Mouse (Mus musculus) lung, embryonic 16.5 days (tissue): ENCODE results near the gene Gtpbp1. TPM values are rescaled to one million over a fixed set of nuclear protein-coding genes. Genes with fewer than 3 reads are reported as not detected.

Experiments
- ATAC-seq: fragments of 200-750 bp; cut with Nextera tagmentation; 2 replicates; pipeline ENCODE4 v1.8.0; 2017; ENCODE audit warnings: low read depth, mild to moderate bottlenecking, moderate library complexity
- H3K27ac ChIP-seq: fragments of 300-500 bp; sonication (generic); 2 replicates; pipeline ENCODE4 v1.5.1; 2014; ENCODE audit warnings: mild to moderate bottlenecking, control low read depth, low read length
- H3K27me3 ChIP-seq: fragments of 300-500 bp; sonication (generic); 2 replicates; pipeline ENCODE4 v1.6.1; 2014; ENCODE audit warnings: low read depth, low read length, mixed read lengths; ENCODE audit not compliant: control insufficient read depth, insufficient read depth
- H3K36me3 ChIP-seq: fragments of 300-500 bp; sonication (generic); 2 replicates; pipeline ENCODE4 v1.6.1; 2014; ENCODE audit warnings: low read length; ENCODE audit not compliant: control insufficient read depth, insufficient read depth
- H3K4me1 ChIP-seq: fragments of 300-500 bp; sonication (generic); replicated peaks from 2 replicates; pipeline ENCODE4 v1.6.1; 2014; ENCODE audit warnings: low read length, mixed read lengths; ENCODE audit not compliant: control insufficient read depth, insufficient read depth
- H3K4me2 ChIP-seq: fragments of 300-500 bp; sonication (generic); 2 replicates; pipeline ENCODE4 v1.6.1; 2014; ENCODE audit warnings: low read depth, low read length, control low read depth
- H3K4me3 ChIP-seq: fragments of 300-500 bp; sonication (generic); 2 replicates; pipeline ENCODE4 v1.5.1; 2014; ENCODE audit warnings: mild to moderate bottlenecking, low read length, control low read depth
- H3K9ac ChIP-seq: fragments of 300-500 bp; sonication (generic); 2 replicates; pipeline ENCODE4 v1.6.1; 2014; ENCODE audit warnings: low read length, control low read depth
- H3K9me3 ChIP-seq: fragments of 300-500 bp; sonication (generic); 2 replicates; pipeline ENCODE4 v1.6.1; 2016; ENCODE audit warnings: low read length; ENCODE audit not compliant: control insufficient read depth
- WGBS: fragments of 180-500 bp; shearing (Covaris S2); extraction: QIAGEN DNeasy Blood & Tissue Kit; methylation state at CpG from one replicate; pipeline ENCODE4 v1.1.7; 2014; 5-methylcytosine and 5-hydroxymethylcytosine counted together
- polyA plus RNA-seq: library from polyadenylated mRNA; unstranded; fragments of >200 nt; fragmentation: Nextera tagmentation; extraction: Ambion mirVana; gene quantifications from 2 replicates; pipeline ENCODE4 v1.2.1, GENCODE M21; 2015

The Gtpbp1 gene
- polyA plus RNA-seq = 30.1 and 30.4 TPM in 2 replicates

DNA sequence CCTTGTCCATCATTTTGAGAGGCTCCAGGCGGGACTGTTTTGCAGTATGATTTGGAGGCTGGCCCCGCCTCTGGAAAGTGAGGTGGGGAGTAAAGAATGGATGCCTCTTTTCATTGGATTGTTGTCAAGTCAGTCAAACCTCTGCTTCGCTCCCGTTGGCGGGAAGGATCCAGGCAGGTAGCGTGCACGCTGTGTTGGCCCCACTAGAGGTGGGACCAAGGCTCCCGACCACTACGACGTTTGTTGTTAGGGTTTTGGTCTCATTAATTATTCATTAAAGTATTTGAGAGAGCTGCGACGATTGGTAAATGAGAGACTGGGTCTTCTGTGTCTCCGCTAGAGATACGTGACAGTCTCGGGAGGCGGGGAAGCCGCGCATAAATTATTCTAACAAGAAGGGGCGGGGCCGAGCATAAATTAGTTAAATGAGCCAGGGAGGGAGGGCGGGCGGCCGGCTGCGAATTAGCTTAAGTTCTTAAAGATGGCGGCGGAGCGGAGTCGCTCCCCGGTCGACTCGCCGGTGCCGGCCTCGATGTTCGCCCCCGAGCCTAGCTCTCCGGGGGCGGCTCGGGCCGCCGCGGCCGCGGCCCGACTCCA lies at the start of gene Gtpbp1:
Gene Gtpbp1, plus strand, starts transcription at position 420 of the 597 bp plus-strand sequence.
- Histone ChIP-seq H3K4me3 (peak within 1 kb of the TSS; percentile 89), H3K27me3 (no peaks in the 10 kb centered on the region), H3K9me3 (no peaks in the 10 kb centered on the region), H3K36me3 (peaks cover 3% of the 10 kb centered on the region; the same call in 1 of the 2 replicates), H3K9ac (peak within 1 kb of the TSS; percentile 94), H3K4me2 (peak within 1 kb of the TSS; percentile 98), H3K4me1 (peaks cover 28% of the 10 kb centered on the region), H3K27ac (peak within 1 kb of the TSS; percentile 71)
- under 1% methylated on average over 41 of the region's 45 CpGs for WGBS
- peak; percentile 95 for ATAC-seq

DNA sequence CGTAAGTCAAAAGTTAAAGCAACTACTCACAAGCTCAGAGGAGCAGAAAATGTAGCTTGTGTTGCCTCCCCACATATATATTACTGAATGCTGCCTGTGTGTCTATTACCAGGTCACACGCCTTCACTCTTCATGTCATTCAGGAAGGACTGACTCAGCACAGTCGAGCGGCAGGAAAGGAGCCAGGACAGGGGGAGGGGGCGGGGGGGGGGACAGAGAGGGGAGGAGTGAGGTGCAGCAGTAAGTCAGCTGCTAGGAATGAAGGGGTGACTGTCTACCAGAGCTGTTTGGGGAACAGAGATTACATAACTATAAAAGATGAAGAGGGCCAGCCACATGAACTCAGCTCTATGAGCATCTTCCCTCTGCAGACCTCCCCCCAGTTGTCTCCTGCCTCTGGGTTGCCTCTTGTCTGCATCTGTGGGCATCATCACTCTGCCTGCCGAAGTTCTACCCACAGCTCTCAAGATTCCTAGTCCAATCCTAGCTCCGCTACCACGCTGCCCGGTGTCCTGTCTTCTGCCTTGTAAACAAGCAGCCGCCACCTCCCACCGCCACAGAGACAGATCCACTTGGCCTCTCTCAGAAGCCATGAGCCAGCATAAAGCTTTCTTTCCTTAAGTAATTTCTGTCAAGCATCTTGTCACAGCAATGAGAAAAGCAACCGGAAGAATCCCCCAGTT lies 49.4 kb upstream of the Gtpbp1 start:
- H3K4me1 ChIP-seq = no peaks in the 10 kb centered on the region
- H3K9me3 ChIP-seq = no peaks in the 10 kb centered on the region
- H3K9ac ChIP-seq = no peak overlapping the region
- H3K27ac ChIP-seq = no peak overlapping the region
- no peak overlapping the region for H3K4me2 ChIP-seq
- 48% methylated on average over 12 of the region's 12 CpGs for WGBS
- H3K4me3 ChIP-seq = no peak overlapping the region
- ATAC-seq = no peak
- H3K36me3 ChIP-seq = no peaks in the 10 kb centered on the region
- H3K27me3 ChIP-seq = no peaks in the 10 kb centered on the region

DNA sequence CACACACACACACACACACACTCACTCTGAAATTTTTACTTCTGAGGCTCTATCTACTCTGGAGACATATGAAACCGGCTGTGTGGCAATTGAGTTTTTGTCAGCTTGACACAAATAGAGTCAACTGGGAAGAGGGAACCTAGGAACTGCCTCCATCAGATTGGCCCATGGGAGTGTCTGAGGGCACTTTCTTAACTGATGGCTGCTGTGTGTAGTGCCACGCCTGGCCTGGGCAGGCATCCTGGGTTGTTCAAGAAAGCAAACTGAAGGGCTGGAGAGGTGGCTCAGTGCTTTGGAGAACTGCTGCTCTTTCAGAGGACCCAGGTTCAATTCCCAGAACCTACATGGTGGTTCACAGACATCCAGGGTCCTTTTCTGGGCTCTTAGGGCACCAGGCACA lies 45.2 kb upstream of the Gtpbp1 start:
- H3K36me3 ChIP-seq = no peaks in the 10 kb centered on the region

DNA sequence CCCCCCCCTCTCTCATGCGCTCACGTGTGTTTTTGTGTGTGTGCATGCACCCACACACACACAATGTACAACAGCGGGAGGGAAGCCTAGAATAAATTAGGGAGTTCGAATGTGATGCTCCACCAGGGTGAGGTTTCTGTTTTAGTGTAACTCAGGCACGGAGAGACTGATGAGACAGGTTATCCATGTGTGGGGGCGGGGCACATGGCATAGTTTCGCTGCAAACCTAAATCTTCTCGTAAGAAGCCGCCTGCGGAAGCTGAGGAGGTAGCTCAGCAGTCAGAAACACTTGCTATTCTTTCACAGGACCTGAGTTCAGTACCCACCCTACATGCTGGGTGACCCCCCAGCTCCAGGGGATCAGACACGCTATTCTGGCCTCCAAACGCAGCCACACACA lies 42.5 kb upstream of the Gtpbp1 start:
- Histone ChIP-seq H3K27me3 (no peaks in the 10 kb centered on the region), H3K4me1 (no peaks in the 10 kb centered on the region), H3K9ac (no peak overlapping the region), H3K27ac (no peak overlapping the region), H3K9me3 (peaks cover 2% of the 10 kb centered on the region; the same call in 1 of the 2 replicates), H3K4me2 (no peak overlapping the region), H3K4me3 (no peak overlapping the region), H3K36me3 (no peaks in the 10 kb centered on the region)
- WGBS = 84% methylated on average over 12 of the region's 12 CpGs
- no peak for ATAC-seq

More for the DNA sequence above, 45.2 kb upstream of the Gtpbp1 start:
- Histone ChIP-seq H3K4me2 (no peak overlapping the region), H3K27ac (no peak overlapping the region), H3K4me1 (no peaks in the 10 kb centered on the region), H3K4me3 (no peak overlapping the region), H3K9me3 (no peaks in the 10 kb centered on the region), H3K9ac (no peak overlapping the region), H3K27me3 (no peaks in the 10 kb centered on the region)
- ATAC-seq = no peak
- WGBS = 83% methylated on average over 2 of the region's 2 CpGs

DNA sequence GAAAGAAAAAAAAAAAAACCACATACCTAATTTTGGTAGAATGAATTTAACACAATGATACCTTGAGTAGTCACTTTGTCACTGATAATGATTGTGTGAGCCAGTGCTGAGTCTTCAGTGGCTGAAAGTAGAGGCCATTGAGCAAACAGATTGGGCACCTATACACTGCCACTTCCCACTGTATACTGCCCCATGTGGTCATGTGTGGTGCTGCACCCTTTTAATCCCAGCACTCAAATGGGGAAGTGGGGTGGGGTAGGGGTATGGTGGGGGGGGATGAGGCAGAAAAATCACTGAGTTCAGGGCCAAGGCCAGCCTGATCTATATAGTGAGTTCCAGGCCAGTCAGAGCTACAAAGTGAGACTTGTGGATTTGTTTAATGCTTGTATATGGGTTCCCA lies 40.1 kb upstream of the Gtpbp1 start:
- Histone ChIP-seq H3K9me3 (peaks cover 2% of the 10 kb centered on the region; the same call in 1 of the 2 replicates), H3K27me3 (no peaks in the 10 kb centered on the region), H3K9ac (no peak overlapping the region), H3K4me1 (no peaks in the 10 kb centered on the region), H3K4me3 (no peak overlapping the region), H3K4me2 (no peak overlapping the region), H3K27ac (no peak overlapping the region), H3K36me3 (no peaks in the 10 kb centered on the region)
- ATAC-seq = 0 out of 2 replicates have a peak, but pooled peaks have one; percentile 5

DNA sequence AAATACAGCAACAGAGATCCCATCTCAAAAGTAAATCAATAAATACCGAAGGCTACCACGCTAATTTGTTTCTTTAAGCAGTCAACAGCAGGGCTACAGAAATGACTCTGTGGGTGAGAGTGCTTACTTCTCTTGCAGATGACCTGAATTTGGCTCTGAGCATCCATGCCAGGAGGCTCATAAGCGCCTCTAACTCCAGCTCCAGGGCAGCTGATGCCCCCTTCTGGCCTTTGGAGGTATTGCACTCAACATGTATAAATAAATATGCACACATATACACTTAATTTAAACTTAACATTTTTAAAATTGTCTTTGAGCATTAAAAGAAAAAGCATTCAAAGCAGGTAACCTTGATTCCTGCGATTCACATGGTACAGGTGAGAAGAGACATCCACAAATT lies 39.2 kb upstream of the Gtpbp1 start:
- peaks cover 2% of the 10 kb centered on the region; the same call in 1 of the 2 replicates for H3K9me3 ChIP-seq
- H3K36me3 ChIP-seq = no peaks in the 10 kb centered on the region
- no peaks in the 10 kb centered on the region for H3K27me3 ChIP-seq
- no peak overlapping the region for H3K9ac ChIP-seq
- ATAC-seq = no peak
- no peak overlapping the region for H3K27ac ChIP-seq
- H3K4me2 ChIP-seq = no peak overlapping the region
- WGBS = 74% methylated on average over 4 of the region's 4 CpGs
- H3K4me3 ChIP-seq = no peak overlapping the region
- no peaks in the 10 kb centered on the region for H3K4me1 ChIP-seq

DNA sequence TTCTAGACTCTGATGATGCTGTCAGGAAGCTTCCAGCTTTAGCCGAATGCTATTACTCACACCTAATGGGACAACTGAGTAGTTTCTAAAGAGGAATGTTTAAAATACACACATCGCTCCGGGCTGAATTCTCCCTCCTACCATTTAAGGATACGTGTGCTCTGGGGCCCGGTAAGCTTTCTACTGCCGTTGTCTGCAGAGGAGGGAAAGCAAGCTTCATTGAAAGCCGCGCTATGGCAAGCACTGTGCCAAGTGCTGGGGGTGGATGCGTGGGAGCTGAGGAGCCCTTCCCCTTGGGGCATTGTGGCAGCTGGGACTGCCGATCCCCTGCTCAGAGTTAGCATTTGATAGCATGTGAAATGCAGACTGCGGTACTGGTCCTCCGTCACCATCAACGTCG lies 34.2 kb upstream of the Gtpbp1 start:
- H3K36me3 ChIP-seq = no peaks in the 10 kb centered on the region
- peaks cover 5% of the 10 kb centered on the region for H3K4me1 ChIP-seq

DNA sequence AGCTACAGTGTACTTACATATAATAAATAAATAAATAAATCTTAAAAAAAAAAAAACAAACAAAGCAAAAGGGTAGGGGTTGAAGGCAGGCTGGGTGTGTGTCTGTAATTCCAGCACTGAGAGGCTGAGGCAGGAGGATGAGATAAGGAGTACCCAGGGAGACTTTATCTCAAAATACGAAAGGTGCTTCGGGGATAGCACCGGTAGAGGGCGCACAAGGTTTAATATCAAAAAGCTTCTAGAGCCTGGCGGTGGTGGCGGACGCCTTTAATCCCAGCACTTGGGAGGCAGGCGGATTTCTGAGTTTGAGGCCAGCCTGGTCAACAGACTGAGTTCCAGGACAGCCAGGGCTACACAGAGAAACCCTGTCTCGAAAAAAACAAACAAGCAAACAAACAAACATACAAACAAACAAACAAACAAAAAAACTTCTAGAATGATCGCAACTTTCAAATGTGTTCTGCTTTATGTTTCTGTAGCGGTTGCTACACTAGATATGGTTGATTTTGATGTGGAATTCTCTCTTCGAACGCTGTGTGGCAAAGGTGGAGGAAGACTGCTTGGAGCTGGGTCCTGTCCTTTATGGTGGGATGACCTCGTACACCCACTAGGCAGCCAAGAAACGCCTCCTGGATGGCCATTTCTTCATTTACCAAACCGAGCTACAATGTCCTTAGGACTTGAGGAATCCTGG lies 32.7 kb upstream of the Gtpbp1 start:
- peaks cover 5% of the 10 kb centered on the region for H3K4me1 ChIP-seq
- peak overlapping the region; percentile 97 for H3K4me2 ChIP-seq
- H3K27ac ChIP-seq = peak overlapping the region; percentile 88
- WGBS = 2% methylated on average over 16 of the region's 16 CpGs
- 0 out of 2 replicates have a peak, but pooled peaks cover 2% of the 10 kb centered on the region for H3K36me3 ChIP-seq
- H3K9ac ChIP-seq = peak overlapping the region; percentile 90
- ATAC-seq = peak; percentile 17; the same call in 1 of the 2 replicates
- H3K27me3 ChIP-seq = no peaks in the 10 kb centered on the region
- H3K9me3 ChIP-seq = no peaks in the 10 kb centered on the region
- peak overlapping the region; percentile 85 for H3K4me3 ChIP-seq

More for the DNA sequence above, 34.2 kb upstream of the Gtpbp1 start:
- Histone ChIP-seq H3K9ac (no peak overlapping the region), H3K4me2 (no peak overlapping the region), H3K4me3 (no peak overlapping the region), H3K27me3 (no peaks in the 10 kb centered on the region), H3K27ac (no peak overlapping the region), H3K9me3 (peaks cover 2% of the 10 kb centered on the region; the same call in 1 of the 2 replicates)
- 88% methylated on average over 14 of the region's 14 CpGs for WGBS
- ATAC-seq = no peak
